Mouse (Mus musculus) testis, adult 2 months (tissue): ENCODE results near the gene Picalm. TPM values are rescaled to one million over a fixed set of nuclear protein-coding genes. Genes with fewer than 3 reads are reported as not detected.

Experiments used
- H3K27ac ChIP-seq: fragments of 200-500 bp; 2 replicates; pipeline ENCODE4 v1.5.1; 2012; ENCODE audit warnings: low read depth, low read length; ENCODE audit not compliant: control insufficient read depth, insufficient read depth
- H3K27me3 ChIP-seq: fragments of 200-500 bp; 2 replicates; pipeline ENCODE4 v1.6.1; 2012; ENCODE audit warnings: mild to moderate bottlenecking, low read length, moderate library complexity; ENCODE audit not compliant: control insufficient read depth, insufficient read depth
- H3K36me3 ChIP-seq: fragments of 200-500 bp; 2 replicates; pipeline ENCODE4 v1.6.1; 2012; ENCODE audit warnings: mild to moderate bottlenecking, low read length; ENCODE audit not compliant: control insufficient read depth, insufficient read depth
- H3K4me1 ChIP-seq: fragments of 200-500 bp; 2 replicates; pipeline ENCODE4 v1.6.1; 2012; ENCODE audit warnings: low read length; ENCODE audit not compliant: control insufficient read depth, insufficient read depth
- H3K4me3 ChIP-seq: fragments of 200-500 bp; 2 replicates; pipeline ENCODE4 v1.5.1; 2012; ENCODE audit warnings: low read depth, mild to moderate bottlenecking, low read length, moderate library complexity, mixed read lengths; ENCODE audit not compliant: control insufficient read depth
- CTCF ChIP-seq: fragments of 200-500 bp; IDR thresholded peaks from 2 replicates; pipeline ENCODE4 v1.5.1; 2012; ENCODE audit warnings: low read depth, mild to moderate bottlenecking, inconsistent platforms, low read length, moderate library complexity; ENCODE audit not compliant: control insufficient read depth, insufficient read depth, insufficient replicate concordance
- POLR2A ChIP-seq: fragments of 200-500 bp; IDR thresholded peaks from 2 replicates; pipeline ENCODE4 v1.6.1; 2012; ENCODE audit warnings: low read depth, mild to moderate bottlenecking, inconsistent platforms, low read length, moderate library complexity; ENCODE audit not compliant: control insufficient read depth
- polyA plus RNA-seq: library from polyadenylated mRNA; depleted of rRNA; stranded (reverse); fragments of >200 nt; gene quantifications from 2 replicates; pipeline ENCODE4 v1.2.3, GENCODE M21; 2012; rRNA removed

Gene Picalm
- polyA plus RNA-seq, 1 experiment = 84.5 TPM

DNA sequence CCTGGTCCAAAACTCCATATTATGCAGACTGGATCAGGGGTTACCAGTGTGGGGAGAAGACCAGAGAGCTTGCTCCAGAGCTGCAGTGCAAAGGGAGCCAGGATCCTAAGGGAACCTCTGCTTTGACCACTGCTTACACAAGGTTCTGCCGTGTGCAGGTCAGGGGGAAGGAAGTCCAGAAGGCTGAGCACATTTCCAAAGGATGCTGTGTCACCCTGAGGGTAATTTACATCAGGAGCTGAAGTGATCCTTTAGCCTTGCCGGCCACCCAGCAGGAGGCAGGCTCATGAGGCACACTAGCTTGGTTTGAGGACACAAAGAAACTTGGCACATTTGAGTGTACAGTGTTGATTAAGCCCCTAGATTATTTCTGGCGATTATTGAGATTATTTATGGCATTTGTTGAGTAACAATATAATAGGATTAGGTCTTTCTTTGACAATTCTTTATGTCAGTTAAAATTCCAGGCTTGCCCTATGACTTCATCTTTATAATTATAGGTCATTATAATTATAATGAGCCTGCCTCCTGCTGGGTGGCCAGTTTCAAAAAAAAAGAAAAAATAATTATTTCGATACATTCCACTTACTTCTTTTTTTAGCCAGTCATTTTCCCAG lies 106.4 kb downstream of the Picalm start:
- Histone ChIP-seq H3K36me3 (no peaks in the 10 kb centered on the region), H3K27me3 (no peaks in the 10 kb centered on the region), H3K27ac (no peak overlapping the region), H3K4me1 (no peaks in the 10 kb centered on the region), H3K4me3 (no peak overlapping the region)
- no peak for TF ChIP-seq POLR2A
- TF ChIP-seq CTCF = no peak

DNA sequence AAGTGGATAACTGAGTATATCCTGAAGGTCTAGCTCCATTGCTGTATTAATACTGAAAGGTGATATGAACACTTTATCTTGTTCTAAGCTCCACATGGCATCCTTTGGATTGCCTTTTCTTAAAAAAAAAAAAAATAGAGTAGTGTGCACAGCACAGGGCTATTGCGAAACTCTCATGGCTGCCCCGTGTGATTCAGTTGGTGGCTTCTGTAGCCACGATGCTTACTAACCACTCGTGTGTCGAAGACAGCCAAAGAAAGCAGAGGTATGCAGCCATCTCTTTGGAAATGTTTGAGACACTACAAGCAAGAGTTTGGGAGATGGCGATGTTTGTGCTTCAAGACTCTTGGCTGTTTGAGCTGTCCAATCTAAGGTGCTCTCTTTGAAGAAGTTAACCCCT lies 113.1 kb downstream of the Picalm start:
- Histone ChIP-seq H3K27me3 (no peaks in the 10 kb centered on the region), H3K36me3 (no peaks in the 10 kb centered on the region), H3K4me3 (no peak overlapping the region), H3K4me1 (no peaks in the 10 kb centered on the region), H3K27ac (no peak overlapping the region)
- TF ChIP-seq CTCF = no peak
- no peak for TF ChIP-seq POLR2A

DNA sequence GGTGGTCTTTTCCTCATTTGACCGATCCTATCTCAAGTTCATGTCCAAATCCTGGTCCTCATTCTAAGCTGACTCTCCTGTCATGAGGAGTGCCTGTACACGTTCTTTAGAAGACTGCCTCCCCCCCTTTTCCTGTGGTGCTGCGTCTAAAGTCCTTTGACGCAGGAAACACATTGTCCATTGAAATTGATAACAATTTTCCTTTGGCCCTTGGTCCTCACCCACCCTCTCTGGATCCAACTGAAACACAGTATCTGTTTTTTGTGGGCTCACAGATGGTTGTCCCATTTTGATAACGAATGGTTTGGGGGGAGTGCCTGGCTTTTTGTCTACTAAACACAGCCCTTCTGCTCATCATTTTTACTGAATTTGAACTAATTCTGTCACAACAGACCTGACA lies 113.6 kb downstream of the Picalm start:
- no peaks in the 10 kb centered on the region for H3K27me3 ChIP-seq
- no peak for TF ChIP-seq CTCF
- no peaks in the 10 kb centered on the region for H3K36me3 ChIP-seq
- H3K27ac ChIP-seq = no peak overlapping the region
- H3K4me1 ChIP-seq = no peaks in the 10 kb centered on the region
- H3K4me3 ChIP-seq = no peak overlapping the region

DNA sequence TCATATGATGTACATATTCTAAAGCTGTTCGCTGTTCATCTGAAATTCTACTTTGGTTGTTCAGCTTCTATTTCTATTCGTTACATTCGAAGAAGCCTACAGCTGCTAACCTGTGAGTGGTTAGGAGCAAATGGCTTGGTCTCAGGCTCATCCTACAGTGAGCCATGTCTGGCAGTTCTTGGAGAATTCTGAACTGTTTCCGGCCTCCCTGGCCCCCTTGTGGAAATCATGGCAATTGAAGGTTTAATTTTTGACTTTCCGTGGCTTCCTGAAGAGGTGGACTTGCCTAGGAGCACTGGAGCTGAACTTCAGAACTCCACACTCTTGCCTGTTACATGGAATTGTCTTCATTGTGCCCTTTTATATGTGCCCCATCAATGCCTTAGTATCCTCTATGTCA lies 122.9 kb downstream of the Picalm start:
- Histone ChIP-seq H3K4me3 (no peak overlapping the region), H3K36me3 (no peaks in the 10 kb centered on the region), H3K27me3 (no peaks in the 10 kb centered on the region), H3K4me1 (peaks cover 2% of the 10 kb centered on the region; the same call in 1 of the 2 replicates), H3K27ac (no peak overlapping the region)
- TF ChIP-seq POLR2A (no peak), CTCF (no peak)

DNA sequence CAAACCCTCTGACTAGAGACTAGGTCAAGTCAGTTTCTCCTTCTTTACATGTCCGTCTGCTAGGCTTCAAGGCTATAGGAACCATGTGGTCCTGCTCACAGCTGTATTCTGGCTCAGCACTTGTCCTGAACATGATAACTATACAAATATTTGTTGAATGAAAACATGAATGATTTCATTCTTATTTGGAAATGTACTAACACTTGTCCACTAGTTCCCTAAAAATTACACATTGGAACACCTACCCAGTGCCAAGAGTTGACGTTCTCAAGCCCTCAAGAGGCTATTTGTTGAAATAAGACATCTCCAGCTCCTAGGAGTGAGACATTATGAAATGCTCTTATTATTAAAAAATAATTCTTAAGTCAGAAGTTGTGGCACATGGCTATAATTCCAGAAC lies 128.7 kb downstream of the Picalm start:
- H3K4me3 ChIP-seq = no peak overlapping the region
- no peak overlapping the region for H3K27ac ChIP-seq
- TF ChIP-seq CTCF = no peak
- no peak for TF ChIP-seq POLR2A
- no peaks in the 10 kb centered on the region for H3K4me1 ChIP-seq
- H3K36me3 ChIP-seq = no peaks in the 10 kb centered on the region
- no peaks in the 10 kb centered on the region for H3K27me3 ChIP-seq

DNA sequence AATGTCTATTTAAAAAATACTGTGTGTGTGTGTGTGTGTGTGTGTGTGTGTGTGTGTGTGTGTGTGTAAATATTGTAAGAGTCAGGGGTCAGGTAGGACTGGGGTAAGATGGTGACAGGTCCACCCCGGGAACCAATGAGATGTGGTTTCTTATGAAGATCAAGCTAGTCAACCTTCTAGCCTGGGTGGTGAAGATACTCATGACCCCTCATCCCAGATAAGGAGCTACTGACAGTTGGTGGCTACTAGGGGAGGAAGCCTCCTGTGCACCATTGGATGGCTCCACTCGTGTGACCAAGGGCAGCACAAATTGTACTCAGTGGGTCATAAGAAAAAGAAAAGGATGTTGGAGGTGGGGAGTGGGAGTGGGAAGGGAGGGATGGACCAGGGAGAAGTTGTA lies 129.9 kb downstream of the Picalm start:
- H3K36me3 ChIP-seq = no peaks in the 10 kb centered on the region
- peaks cover 2% of the 10 kb centered on the region; the same call in 1 of the 2 replicates for H3K4me1 ChIP-seq
- H3K4me3 ChIP-seq = no peak overlapping the region
- TF ChIP-seq POLR2A (no peak), CTCF (no peak)
- no peaks in the 10 kb centered on the region for H3K27me3 ChIP-seq
- H3K27ac ChIP-seq = no peak overlapping the region

DNA sequence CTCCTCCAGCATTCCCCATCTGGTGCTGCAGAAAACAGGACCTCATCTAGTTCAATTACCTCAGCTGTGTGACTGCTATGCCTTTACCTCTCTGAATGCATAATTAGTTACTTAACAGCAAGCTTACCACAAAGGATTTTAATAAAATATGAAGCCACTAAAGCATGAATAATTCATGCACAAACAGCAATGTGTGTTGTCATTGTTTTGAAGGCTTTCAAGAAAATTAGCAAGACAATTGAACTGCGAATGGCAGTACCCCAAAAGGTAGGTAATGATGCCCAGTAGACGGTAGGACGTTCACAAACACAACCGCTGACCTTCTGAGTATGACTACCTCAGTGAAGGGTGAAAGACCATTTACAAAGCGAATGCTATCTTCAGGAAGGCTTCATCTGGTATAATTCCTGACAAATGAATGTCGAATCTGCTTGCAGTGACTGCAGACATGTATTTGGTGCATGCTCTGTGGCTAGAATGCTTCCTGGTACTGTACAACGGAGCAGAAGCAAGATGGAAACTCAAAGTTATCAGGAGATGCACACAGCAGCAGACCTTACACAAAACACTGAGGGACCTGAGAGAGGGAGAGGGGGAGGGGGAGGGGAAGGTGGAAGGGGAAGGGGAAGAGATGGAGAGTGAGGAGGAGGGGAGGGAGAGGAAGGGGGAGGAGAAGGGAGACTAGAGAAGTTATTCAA lies 132.0 kb downstream of the Picalm start:
- no peak overlapping the region for H3K4me3 ChIP-seq
- TF ChIP-seq POLR2A (no peak), CTCF (no peak)

More for the DNA sequence above, 132.0 kb downstream of the Picalm start:
- Histone ChIP-seq H3K27me3 (no peaks in the 10 kb centered on the region), H3K4me1 (peaks cover 9% of the 10 kb centered on the region), H3K36me3 (no peaks in the 10 kb centered on the region), H3K27ac (no peak overlapping the region)

Other genes with a start within 250 kb of the Picalm start
- 67.1 and 80.0 TPM in 2 replicates for gene Ccdc81, start 226.6 kb upstream of the Picalm start, polyA plus RNA-seq
- 14.1 and 16.7 TPM in 2 replicates for gene Hikeshi, start 189.0 kb upstream of the Picalm start, polyA plus RNA-seq
- gene Eed, start 149.2 kb upstream of the Picalm start, polyA plus RNA-seq = 19.5 and 21.8 TPM in 2 replicates
- gene Ccdc83, start 135.6 kb downstream of the Picalm start, polyA plus RNA-seq = 23.8 and 24.6 TPM in 2 replicates
- 1.2 and 1.7 TPM in 2 replicates for gene Sytl2, start 172.0 kb downstream of the Picalm start, polyA plus RNA-seq